Mouse (Mus musculus) erythroblast, embryonic 14.5 days (primary cell): Measurements from ENCODE around the gene Ccnyl1.

Source experiments
- GATA1 ChIP-seq: IDR thresholded peaks from 2 replicates; pipeline ENCODE4 v1.6.1; 2012; ENCODE audit warnings: low read length, inconsistent platforms, mixed read lengths
- TAL1 ChIP-seq: IDR thresholded peaks from 3 replicates; pipeline ENCODE4 v1.6.1; 2012; ENCODE audit warnings: low read length, inconsistent platforms, mixed read lengths

DNA sequence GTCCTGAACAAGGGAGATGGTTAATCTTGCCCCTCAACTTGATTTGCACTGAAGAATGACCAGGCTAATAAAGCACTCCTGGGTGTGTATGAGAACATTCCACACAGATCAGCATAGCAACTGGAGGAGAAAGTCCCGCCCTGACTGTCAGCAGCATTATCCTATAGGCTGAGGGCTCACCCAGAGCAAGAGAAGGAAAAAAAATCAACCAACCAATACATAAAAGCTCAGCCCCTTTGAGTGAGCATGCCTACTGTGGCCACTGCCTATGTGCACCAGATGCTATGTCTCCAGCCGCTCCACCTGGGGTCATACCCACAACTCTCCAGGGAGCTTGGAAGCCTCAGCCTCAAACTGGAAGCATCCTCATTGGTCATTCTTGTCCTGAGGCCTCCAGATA is 20.8 kb upstream of the Ccnyl1 start:
- no peak for TF ChIP-seq TAL1
- no peak for TF ChIP-seq GATA1
